Mouse (Mus musculus) heart, postnatal 10 days (tissue): Measurements from ENCODE around the gene Arfgap3. TPM values are rescaled to one million over a fixed set of nuclear protein-coding genes. Genes with fewer than 3 reads are reported as not detected.
A peak's percentile ranks its signal among the peaks of the same experiment; 100 is the strongest.
"Not testable (repeated sequence)": the region's sequence is repeated elsewhere in the genome, so short reads cannot be mapped to it uniquely, and the experiment has no call there.

Source experiments
- DNase-seq, 2 experiments: peaks; one replicate each; pipeline ENCODE4 v3.0.0; 2021
- intact Hi-C: fragments of 180-260 bp; cut with DNase I; formaldehyde crosslinking; loops from one replicate; pipeline ENCODE4 v1.15.1; 2025
- total RNA-seq, 2 experiments: library from RNA; stranded (reverse); gene quantifications; 2 replicates each; pipeline ENCODE4 v1.2.3; 2021

The Arfgap3 gene
- 10 to 100 TPM; 15.6 to 20.2 TPM for total RNA-seq

- intact Hi-C loops = no loop called here
- DNase-seq = peak; percentile 96
These were observed at the start of gene Arfgap3 for GRCm38 (mm10) chr15:83349954-83350711. TSS of gene Arfgap3 (minus strand) at chr15:83350247.

GRCm38 (mm10) chr15:83392722-83393121 lies 42.7 kb upstream of the Arfgap3 start:
- DNase-seq = no peak
- intact Hi-C loops = no loop called here

GRCm38 (mm10) chr15:83387911-83388310 lies 37.9 kb upstream of the Arfgap3 start:
- DNase-seq = no peak
- intact Hi-C loops = no loop called here

GRCm38 (mm10) chr15:83383633-83384032 lies 33.6 kb upstream of the Arfgap3 start:
- intact Hi-C loops = loop anchor here (5.0 kb wide), 2 partner anchors 134 to 209 kb away; no protein-coding TSS in a partner anchor
- DNase-seq = peak; percentile 37 to 47

- intact Hi-C loops = loop anchor here (5.0 kb wide), 2 partner anchors 134 to 209 kb away; no protein-coding TSS in a partner anchor
- peak; percentile 46 to 47 for DNase-seq
These were observed 33.1 kb upstream of the Arfgap3 start for GRCm38 (mm10) chr15:83383136-83383535.

- intact Hi-C loops = loop anchor here (5.0 kb wide), 2 partner anchors 135 to 210 kb away; no protein-coding TSS in a partner anchor
These were observed 32.4 kb upstream of the Arfgap3 start for GRCm38 (mm10) chr15:83382467-83382866.

GRCm38 (mm10) chr15:83377153-83377552 lies 27.1 kb upstream of the Arfgap3 start:
- no peak for DNase-seq
- intact Hi-C loops = no loop called here

More at GRCm38 (mm10) chr15:83382467-83382866, 32.4 kb upstream of the Arfgap3 start:
- DNase-seq = no peak

- intact Hi-C loops = no loop called here
- peak; percentile 82 to 88 for DNase-seq
These were observed 25.1 kb upstream of the Arfgap3 start for GRCm38 (mm10) chr15:83375136-83375535.

GRCm38 (mm10) chr15:83374076-83374475 lies 24.0 kb upstream of the Arfgap3 start:
- DNase-seq = no peak
- intact Hi-C loops = loop anchor here (5.0 kb wide), 2 partner anchors 167 to 217 kb away; no protein-coding TSS in a partner anchor

- intact Hi-C loops = not testable (repeated sequence)
These were observed 18.7 kb upstream of the Arfgap3 start for GRCm38 (mm10) chr15:83368702-83369101.

GRCm38 (mm10) chr15:83368261-83368660 lies 18.2 kb upstream of the Arfgap3 start:
- DNase-seq = no peak
- intact Hi-C loops = no loop called here

More at GRCm38 (mm10) chr15:83368702-83369101, 18.7 kb upstream of the Arfgap3 start:
- not testable (repeated sequence) for DNase-seq

GRCm38 (mm10) chr15:83366933-83367552 lies 17.0 kb upstream of the Arfgap3 start:
- intact Hi-C loops = no loop called here
- DNase-seq = peak; percentile 56 to 73

- intact Hi-C loops = no loop called here
- DNase-seq = no peak
These were observed 15.7 kb upstream of the Arfgap3 start for GRCm38 (mm10) chr15:83365697-83366096.

- DNase-seq = no peak
- intact Hi-C loops = no loop called here
These were observed 14.1 kb upstream of the Arfgap3 start for GRCm38 (mm10) chr15:83364194-83364593.

- DNase-seq, intact Hi-C loops: not testable (repeated sequence)
These were observed 12.8 kb upstream of the Arfgap3 start for GRCm38 (mm10) chr15:83362813-83363212.

GRCm38 (mm10) chr15:83360899-83361298 lies 10.9 kb upstream of the Arfgap3 start:
- DNase-seq, intact Hi-C loops: not testable (repeated sequence)

- intact Hi-C loops = no loop called here
These were observed 10.1 kb upstream of the Arfgap3 start for GRCm38 (mm10) chr15:83360140-83360539.

GRCm38 (mm10) chr15:83358476-83358875 lies 8.4 kb upstream of the Arfgap3 start:
- intact Hi-C loops = no loop called here
- no peak for DNase-seq

More at GRCm38 (mm10) chr15:83360140-83360539, 10.1 kb upstream of the Arfgap3 start:
- DNase-seq = no peak

- no peak for DNase-seq
- intact Hi-C loops = no loop called here
These were observed 1.5 kb upstream of the Arfgap3 start for GRCm38 (mm10) chr15:83351546-83351945.

GRCm38 (mm10) chr15:83350859-83351258 lies 812 bp upstream of the Arfgap3 start:
- no peak for DNase-seq
- intact Hi-C loops = no loop called here

GRCm38 (mm10) chr15:83349225-83349953 lies 658 bp downstream of the Arfgap3 start:
- no peak for DNase-seq
- intact Hi-C loops = no loop called here
